Mouse (Mus musculus): Measurements from ENCODE around the gene 4930583I09Rik.

The 4930583I09Rik gene

DNA sequence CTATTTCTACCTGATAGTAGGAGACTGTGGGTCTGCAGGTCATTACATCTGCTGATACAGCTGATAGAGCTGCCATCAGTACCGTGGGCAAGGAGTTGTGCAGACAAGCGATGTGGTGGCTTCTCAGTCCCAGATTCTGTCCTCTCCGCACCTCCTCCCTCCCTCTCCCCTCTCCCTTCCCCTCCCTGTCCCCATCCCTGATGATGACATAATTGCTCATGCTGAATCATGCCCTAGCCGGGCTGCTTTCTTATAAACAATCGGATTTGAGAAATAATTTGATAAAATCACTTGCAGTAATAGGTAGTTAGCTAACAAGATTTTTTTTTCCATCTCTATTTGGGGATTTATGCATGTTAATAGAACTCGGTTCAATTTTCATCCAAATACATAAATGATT, at the start of gene 4930583I09Rik:
TSS of gene 4930583I09Rik (minus strand) at position 144 of the 400 bp plus-strand sequence.
- DNase-seq (ENCODE audit: low spot score in 2 of 2) = no peak

DNA sequence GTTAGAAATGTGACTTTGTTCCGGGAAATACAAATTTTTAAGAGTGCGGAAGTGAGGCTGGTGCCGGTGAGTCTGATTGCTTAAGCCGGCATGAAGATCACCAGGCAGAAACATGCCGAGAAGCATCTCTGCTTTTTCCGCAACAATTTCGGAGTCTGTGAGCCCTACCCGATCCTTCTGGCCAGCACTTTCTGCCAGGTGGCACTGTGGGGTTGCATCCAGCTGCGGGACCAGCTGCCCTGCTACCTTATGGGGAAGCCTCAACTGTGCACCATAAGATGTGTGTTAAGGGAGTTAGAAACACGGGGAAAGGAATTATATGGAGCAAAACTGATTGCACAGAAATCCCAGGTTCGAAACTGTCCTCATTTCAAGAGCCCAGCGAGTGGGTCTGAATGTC, 40.2 kb upstream of the 4930583I09Rik start:
- DNase-seq (ENCODE audit: low spot score in 2 of 2) = no peak

DNA sequence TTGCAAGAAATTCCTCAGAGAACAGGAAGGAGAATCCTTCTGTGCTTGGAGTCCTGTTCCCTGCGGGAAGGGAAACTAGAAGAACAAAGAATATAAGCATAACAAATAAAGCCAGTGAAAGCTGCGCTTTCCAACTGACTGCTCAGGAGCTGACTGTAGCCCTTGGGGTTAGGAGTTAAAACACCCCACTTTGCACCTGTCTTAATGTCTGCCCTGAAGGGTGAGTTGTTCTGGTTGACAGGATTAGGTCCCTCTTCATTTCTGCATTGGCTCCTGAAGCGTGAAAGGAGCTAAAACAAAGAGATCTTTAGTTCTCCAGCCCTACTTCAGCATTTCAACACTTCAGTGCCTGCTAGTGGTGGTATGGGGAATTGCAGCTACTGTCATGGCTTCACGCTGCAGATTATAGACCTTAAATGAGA, 37.8 kb upstream of the 4930583I09Rik start:
- DNase-seq (ENCODE audit: low spot score in 2 of 2) = peak; percentile 41 to 66

DNA sequence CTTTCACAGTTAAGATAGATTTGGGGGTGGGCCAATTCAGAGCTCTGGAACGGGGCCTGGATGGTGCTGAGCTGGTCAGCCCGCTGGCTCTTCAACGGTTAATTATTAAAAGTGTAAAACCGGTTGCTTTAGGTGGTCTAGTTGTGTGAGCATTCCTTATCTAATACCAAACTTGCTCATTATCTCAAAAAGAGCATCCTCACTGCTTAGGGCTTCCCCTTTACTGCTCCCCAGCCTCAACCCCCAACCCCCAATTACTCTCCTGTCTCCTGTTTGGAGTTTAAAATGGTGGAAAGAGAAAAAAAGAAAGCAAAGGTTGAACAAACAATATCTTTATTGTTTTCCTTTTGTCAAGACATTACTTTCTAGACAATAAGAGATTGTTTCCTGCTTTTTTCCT, 27.9 kb upstream of the 4930583I09Rik start:
- DNase-seq (ENCODE audit: low spot score in 2 of 2) = no peak

DNA sequence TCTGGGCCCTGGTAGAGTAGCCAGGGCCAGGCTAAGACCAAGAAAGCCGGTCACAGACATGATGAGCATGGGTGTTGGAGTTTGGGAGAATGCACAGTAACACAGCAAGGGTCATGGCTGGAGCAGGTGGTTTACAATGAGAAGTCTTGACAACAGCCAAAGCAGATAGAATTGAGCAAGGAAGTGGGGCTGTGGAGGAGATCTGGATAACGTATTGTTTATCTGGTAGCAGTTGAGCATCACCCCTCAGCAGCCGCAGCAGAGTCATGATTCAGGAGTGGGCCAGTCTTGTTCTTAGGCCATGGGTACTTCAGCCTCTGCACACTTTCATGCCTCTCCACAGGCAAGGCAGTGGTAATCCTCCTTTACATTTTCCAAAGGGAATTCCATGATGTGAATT, 25.1 kb upstream of the 4930583I09Rik start:
- no peak for DNase-seq (ENCODE audit: low spot score in 2 of 2)

DNA sequence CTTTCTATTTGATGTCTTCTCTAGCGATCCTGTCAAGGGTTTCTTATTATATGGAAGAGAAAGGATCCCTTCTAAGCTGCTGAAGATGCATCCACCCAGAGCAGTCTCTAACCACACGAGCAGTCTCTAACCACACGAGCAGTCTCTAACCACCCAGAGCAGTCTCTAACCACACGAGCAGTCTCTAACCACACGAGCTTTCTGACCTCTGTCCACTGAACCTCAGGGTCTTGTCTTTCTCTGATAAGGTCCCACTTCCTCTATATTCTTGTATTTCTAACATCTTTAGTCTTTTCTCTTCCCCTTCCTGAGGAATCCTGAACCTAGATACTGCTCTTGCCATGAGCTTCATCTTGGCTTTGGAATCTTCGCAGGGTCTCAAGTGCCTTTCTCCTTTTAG, 23.0 kb upstream of the 4930583I09Rik start:
- DNase-seq (ENCODE audit: low spot score in 2 of 2) = no peak

DNA sequence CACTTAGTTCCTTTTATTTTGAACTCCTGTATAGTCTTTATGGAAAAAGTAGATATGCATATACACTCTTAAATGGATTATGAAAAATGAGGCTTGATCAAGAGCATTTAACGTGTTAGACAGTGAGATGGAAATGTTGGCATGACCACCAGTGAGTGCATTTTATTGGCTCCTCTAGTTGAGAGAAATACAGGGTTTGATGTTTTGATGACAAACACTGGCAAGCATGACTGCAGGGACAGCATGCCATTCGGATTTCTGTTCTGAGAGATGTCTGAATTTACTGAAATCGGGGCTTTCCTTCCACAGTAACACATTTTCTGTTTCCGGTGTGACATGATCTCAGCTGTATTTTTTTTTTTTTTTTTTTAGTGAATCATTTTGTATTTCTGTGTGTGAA, 12.2 kb upstream of the 4930583I09Rik start:
- no peak for DNase-seq (ENCODE audit: low spot score in 2 of 2)

DNA sequence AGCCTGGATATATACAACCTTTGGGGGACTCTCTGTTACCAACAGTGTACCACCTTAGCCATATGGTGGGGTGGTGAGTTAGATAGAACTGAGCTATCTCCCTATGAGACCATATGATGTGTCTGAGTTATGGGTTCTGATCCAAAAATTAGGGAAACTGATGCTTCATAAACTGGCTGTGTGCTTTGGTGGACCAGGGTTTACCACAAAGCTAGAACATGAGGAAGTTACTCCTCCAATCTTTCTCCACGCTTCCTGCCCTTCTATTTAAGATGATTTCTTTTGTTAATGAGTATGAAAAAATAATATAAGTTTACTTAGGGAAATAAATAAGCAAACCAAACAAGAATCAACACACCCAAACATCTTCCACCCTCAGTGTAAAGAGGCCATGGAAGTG, 10.8 kb upstream of the 4930583I09Rik start:
- no peak for DNase-seq (ENCODE audit: low spot score in 2 of 2)

DNA sequence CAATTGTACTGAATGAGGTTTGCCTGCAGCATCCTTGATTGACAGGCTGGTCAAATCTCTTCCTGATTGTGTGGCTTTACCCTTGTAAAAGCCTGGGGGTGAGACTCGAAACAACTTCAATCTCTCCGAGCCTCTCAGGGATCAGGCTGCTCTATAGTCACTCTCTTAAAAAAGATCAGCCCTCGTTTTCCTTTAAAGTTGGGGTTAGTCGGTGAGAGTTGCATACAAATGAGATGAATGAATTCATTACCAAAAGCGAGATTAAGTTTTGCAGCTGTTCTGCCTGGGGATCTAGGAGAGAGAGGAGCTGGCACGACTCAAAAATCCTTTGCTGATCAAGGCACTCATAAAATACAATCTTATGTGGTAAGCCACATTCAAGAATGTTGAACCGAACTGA, 1.0 kb upstream of the 4930583I09Rik start:
- no peak for DNase-seq (ENCODE audit: low spot score in 2 of 2)

DNA sequence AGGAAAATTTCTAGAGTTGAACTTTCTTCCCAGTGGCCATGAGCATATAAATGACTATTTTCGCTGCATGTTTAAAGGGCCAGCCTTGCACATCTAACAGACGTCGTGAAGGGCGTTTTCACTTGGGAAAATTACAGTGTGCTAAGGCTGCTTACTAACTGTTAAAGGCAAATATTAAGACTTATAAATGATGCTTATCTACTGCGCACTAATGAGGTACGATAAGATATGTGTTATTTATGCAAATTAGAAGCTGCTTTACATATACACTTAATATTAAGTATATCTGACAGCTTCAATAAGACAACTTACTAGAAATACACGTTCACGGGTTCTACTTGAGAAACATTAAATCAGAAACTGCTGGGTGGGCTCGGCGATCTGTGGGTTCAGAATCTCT, 481 bp upstream of the 4930583I09Rik start:
- DNase-seq (ENCODE audit: low spot score in 2 of 2) = no peak

DNA sequence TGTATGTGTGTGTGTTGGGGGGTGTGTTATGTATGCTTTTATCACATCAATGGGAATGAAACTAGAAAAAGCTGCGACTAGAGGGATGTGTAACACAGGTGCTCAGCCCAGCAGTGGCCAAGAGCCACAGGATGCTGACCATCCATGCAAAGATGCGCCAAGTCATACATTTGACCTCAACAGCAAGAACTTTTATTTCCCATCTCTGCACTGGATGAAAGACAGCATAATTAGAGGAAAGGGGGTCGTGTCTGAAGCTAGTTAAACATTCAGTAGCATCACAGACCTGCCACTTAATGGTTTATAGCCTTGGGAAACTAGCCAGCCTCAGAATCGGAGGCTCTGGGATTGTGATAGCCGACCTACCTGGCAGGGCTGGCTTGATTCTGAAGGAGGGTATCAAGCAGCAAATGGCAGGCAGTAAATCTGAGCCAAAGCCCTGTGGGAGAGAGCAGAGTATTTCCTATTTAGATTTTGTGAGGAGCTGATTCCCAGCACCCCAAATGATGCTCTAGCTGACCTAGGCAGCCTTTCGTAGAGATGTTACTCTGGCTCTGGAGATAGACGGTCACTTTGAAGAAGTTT, 1.9 kb downstream of the 4930583I09Rik start:
- no peak for DNase-seq (ENCODE audit: low spot score in 2 of 2)

DNA sequence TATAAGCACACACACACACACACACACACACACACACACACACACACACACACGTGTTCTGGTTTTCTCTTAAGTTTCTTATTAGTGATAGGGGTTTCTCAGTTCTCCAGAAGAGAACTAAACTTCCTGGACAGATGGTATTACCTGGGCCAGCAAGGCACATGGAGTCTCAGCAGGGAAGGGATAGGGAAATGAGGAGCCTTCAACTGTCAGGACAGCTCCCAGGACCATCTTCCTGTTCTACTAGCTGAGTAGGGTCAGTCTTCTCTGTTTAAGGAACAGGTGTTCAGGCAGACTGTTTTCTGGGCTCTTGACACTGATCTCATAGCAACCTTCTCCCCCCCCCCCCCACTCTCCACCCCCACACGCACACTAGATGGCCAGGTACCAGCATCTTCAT, 2.8 kb downstream of the 4930583I09Rik start:
- no peak for DNase-seq (ENCODE audit: low spot score in 2 of 2)

DNA sequence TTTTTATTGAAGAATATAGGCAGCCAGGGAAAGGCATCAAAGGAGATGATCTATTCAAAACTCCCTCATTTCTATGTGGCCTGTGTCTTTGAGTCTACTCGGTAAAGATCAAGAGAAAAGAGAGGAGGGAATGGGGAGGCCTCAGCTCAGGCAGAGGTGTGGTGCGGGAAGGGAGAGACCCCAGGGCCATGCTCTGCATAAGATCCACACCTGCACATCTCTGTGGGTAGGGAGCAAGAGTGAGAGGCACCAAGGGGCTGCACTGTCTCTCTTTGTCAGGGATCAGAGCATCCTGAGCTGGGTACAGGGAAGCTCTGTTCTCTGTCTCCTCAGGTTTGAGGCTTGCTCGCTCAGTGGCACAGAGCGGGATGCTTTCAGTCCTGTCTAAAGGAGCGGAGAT, 8.4 kb downstream of the 4930583I09Rik start:
- no peak for DNase-seq (ENCODE audit: low spot score in 2 of 2)

DNA sequence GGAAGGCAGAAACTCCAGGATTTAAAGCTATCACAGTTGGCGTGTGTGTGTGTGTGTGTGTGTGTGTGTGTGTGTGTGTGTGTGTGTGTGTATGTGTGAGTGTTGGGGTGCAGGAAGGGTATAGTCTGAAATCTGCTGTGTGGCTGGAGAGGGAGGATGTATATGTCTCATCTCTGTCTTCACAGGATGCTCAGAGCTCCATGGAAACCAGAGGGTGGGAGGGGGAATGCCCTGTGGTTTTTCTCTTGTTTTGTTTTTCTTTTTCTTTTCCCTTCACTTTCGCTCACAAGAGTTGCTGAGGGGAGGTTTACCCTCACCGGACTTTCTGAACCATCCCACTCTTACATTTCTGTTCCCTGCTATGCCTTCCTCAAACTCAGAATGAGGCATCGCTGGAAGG, 9.0 kb downstream of the 4930583I09Rik start:
- DNase-seq (ENCODE audit: low spot score in 2 of 2) = no peak

DNA sequence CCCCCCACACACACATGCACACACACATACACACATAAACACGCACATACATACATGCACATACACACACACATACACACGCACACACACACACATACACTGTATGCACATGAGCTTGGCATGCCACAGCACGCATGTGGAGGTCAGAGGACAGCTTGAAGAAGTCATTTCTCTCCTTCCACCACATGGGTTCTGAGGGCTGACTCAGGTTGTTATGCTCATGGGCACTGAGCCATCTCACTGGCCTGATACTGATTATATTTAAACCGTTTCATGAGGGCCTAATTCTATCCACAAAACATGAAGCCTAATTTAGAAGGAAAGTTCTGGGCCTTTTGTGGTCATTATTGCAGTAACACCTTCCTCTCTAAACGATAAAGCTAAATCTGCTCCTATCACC, 13.3 kb downstream of the 4930583I09Rik start:
- DNase-seq (ENCODE audit: low spot score in 2 of 2) = peak in 1 of 2 experiments; percentile 20

DNA sequence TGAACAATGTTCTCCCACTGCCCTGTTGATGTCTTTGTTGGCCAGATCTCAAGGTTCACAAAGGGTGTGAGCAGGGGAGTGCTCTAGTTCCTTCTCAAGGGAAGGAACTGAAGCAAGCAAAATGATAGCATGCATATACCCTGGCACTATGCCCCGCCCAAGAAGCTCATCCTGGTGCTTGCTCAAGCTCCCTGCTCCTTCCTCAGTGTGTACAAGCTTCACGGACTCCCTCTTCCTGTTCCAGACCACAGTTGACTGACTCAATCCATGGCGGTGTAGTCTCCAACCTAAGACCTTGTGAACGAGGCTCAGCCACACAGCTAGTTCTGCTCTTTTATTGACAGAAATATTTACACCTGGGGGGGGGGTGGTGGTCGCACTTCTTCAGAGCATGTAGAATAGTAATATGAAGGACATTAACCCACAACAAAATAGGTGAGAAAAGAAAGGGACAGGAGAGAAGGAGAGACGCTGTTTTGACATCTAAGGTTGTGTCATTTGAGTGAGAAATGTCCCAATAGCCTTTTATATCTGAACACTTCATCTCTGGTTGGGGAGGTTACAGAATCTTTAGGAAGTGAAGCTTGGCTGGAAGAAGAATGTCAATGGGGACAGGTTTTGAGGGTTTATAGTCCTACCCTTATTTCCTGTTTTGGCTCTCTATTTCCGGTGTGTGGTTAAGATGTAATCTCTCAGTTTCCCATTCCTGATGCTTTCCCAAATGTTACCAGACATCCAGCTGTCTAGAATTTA, 14.9 kb downstream of the 4930583I09Rik start:
- DNase-seq (ENCODE audit: low spot score in 2 of 2) = no peak

DNA sequence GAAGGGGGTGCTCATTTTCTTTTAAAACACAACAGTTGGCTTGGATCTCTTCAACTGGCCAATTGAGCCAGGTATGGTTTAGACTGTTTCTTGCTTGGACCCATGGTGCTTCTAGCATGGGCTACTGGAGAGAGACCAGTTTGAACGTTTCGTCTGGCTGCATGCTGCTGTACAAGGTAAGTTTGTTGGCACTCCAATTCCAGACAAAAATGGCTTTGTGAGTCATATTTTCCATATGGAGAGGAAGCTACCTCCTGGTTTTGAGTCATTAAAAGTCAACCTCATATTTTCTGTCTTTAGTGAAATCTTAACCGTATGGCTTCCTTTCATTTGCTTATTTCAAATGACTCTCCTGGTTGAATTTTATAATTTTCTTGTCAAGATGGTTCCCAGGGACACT, 19.6 kb downstream of the 4930583I09Rik start:
- DNase-seq (ENCODE audit: low spot score in 2 of 2) = no peak

DNA sequence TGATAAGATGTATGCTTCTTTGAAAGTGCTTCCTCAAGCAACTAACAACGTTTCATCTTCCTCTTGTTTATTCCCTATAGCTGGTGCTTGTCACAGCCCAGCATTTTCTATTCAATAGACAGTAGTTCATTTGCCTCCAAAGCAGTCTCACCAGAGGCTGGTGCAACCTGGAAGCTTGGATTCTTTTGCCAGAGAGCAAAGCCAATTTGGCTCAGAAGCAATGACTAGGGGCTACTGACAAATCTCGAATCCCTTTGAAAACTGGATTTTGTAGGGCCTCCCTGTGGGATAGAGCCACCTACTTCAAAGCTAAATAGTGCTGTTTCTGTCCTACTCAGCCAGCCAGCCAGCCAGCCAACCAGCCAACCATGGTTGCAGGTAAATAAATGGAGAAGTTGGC, 20.1 kb downstream of the 4930583I09Rik start:
- DNase-seq (ENCODE audit: low spot score in 2 of 2) = no peak

DNA sequence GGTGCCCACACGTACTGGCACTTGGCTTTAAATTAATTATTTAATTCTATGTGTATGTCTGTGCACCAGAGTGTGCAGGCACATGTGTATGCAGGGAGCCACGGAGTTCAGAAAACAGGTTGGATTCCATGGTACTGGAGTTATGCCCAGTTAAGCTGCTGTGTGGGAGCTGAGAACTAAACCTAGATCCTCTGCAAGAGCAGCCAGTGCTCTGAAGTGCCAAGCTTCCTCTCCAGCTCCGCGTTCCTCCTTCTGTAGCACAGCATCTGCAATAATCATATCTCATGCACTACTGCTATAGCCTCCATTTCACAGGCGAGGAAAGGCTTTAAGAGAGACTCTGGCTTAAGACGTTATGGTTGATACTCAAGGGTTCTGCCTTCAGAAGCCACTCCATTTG, 22.3 kb downstream of the 4930583I09Rik start:
- DNase-seq (ENCODE audit: low spot score in 2 of 2) = no peak

DNA sequence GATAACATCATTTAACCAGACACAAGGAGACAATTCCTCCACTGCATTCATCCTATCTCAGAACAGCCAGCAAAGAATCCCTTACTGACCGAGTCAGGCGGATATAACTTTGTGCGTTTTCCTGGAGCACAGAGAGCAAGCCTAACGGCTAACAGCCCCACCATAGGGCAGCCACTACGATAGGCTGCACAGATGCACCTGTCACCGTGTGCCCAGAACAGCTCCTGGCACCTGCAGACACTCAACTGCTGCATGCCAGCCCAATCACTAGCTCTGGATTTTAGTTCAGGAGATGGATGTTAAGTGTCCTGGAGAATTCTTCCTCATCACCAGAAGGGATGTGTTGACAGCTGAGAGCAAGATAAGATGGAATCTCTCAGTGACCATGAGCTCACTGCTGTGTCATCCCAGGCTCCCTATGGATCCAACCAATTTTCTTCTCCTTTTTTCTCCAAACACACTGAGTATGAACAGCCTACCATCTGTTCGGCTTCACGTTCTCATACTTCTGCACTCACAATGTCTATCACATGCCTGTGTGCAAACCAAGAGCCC, 29.8 kb downstream of the 4930583I09Rik start:
- DNase-seq (ENCODE audit: low spot score in 2 of 2) = no peak

DNA sequence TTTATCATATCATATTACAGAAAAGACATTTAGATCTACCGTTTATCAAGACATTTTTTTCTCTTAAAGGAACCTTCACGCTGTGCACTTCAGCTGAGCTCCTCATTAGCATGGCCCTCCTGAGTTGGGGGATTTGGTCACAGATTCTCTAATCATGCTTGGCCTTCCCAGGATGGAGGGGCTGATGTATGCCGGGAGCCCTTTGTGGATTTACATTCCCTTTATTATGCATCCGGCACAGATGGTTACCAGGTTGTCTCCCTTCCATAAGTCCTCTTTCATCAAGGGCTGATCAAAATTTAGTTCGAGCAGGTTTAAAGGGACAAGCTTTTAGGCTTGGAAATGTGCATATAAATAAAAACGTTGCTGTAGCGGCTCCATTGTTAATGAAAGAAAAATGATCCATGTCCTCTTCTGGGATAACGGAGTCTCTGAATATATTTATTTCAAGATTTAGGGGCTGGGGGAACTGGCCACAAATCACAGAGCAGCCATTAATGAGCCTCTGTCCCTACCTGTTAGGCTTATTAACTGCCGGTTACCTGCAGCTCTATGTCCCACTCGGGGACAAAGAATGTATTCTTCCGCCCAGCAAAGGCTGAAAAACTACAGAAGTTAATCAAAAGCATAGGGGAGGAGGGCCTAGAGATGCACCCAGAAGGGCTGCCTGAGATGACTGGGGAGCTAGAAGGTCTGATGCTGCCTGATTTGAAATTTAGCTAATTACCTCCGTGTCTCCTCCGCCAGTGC, 31.3 kb downstream of the 4930583I09Rik start:
- no peak for DNase-seq (ENCODE audit: low spot score in 2 of 2)

DNA sequence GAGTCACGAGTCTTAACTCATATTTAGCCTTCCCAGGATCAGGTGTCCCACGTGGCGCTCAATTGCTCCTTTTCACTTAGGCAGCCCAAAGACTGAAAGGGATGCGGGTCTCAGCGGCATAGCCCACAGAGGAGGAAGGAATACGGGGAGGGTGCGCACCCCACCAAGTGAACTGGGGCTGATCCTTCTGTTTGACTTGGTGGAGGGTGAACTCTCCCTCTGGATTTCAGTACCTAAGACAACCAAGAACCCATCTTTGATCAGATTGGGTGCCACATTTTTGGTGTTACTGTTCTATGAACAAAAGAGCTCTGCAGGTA, 33.0 kb downstream of the 4930583I09Rik start:
- DNase-seq (ENCODE audit: low spot score in 2 of 2) = no peak

Data from spleen, postnatal 4 days (tissue).